Mouse (Mus musculus): ENCODE measurements around the gene Wdr89.

DNA sequence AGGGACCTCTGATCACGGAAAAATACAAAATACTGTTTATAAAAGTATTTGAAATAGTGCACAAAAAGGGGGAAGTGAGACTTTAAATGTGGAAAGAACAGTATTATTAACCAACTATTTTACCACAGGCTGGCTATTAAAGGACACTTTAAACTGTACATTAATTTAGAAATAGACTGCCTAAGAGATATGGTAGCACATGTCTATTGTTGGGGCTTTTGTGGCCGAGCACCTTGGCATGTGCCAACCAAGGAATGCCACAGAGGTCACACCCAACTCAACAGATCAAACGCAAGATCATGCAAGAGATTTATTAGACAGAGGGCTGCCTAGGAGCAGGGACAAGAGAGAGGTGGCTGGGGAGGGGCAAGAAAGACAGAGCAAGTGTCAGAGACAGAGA is 32.2 kb downstream of the Wdr89 start:
- TF ChIP-seq POLR2A (IDR thresholded peaks at IDR 0.05; ENCODE audit: borderline replicate concordance, extremely low read depth, insufficient read depth, insufficient read length, poor library complexity, severe bottlenecking): no peak
- TF ChIP-seq CTCF (IDR thresholded peaks at IDR 0.05; ENCODE audit: borderline replicate concordance, extremely low read depth, insufficient read depth, insufficient read length): no peak

Data from brain, embryonic 14.5 days (tissue).